Mouse (Mus musculus) G1E (cell line): ENCODE measurements around the gene Prdm16.

Experiments used
- CTCF ChIP-seq: IDR thresholded peaks from 2 replicates; pipeline ENCODE4 v1.5.1; 2012; ENCODE audit warnings: low read depth, low read length, inconsistent platforms, mixed read lengths
- POLR2AphosphoS5 ChIP-seq: IDR thresholded peaks from 2 replicates; pipeline ENCODE4 v1.6.1; 2012; ENCODE audit warnings: low read depth, low read length, inconsistent platforms; ENCODE audit not compliant: insufficient replicate concordance
- TAL1 ChIP-seq: conservative IDR thresholded peaks from 2 replicates; pipeline ENCODE4 v1.6.1; 2012; ENCODE audit warnings: low read depth, low read length, inconsistent platforms, mixed read lengths

DNA sequence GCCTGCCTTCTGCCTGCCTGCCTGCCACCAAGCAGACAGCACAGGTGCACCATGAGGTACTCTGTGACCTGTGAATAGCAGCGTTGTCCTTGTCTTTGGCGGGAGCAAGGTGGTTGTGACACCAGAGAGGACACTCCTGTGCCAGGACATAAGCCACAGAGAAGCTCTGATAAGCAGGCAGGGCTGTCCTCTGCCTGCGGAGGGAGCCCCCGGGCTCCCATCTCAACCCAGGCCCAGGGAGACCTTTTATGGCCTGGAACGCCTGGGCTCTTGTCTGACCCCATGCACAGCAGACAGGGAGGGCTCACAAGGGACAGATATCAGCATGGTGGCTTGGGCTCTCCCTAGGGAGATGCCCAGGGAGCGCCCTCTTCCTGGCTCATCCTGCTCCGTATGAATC is 118.7 kb downstream of the Prdm16 start:
- TF ChIP-seq CTCF (no peak), POLR2AphosphoS5 (no peak), TAL1 (no peak)
